Mouse (Mus musculus): ENCODE data around the gene Ciao2b.
"Not testable (repeated sequence)": the region's sequence is repeated elsewhere in the genome, so short reads cannot be mapped to it uniquely, and the experiment has no call there.

Ciao2b gene

GRCm38 (mm10) chr8:104641426-104642323, at the start of gene Ciao2b:
Gene Ciao2b, minus strand, starts transcription at chr8:104641965.
- peak; percentile 76 for DNase-seq (ENCODE audit: low spot score)

GRCm38 (mm10) chr8:104688433-104688832, 46.7 kb upstream of the Ciao2b start:
- no peak for DNase-seq (ENCODE audit: low spot score)

- no peak for DNase-seq (ENCODE audit: low spot score)
These were observed 13.8 kb upstream of the Ciao2b start for GRCm38 (mm10) chr8:104655614-104656013.

- DNase-seq (ENCODE audit: low spot score), result no peak
These were observed 13.2 kb upstream of the Ciao2b start for GRCm38 (mm10) chr8:104654984-104655383.

GRCm38 (mm10) chr8:104644187-104644586, 2.4 kb upstream of the Ciao2b start:
- not testable (repeated sequence) for DNase-seq (ENCODE audit: low spot score)

GRCm38 (mm10) chr8:104642324-104642654, 524 bp upstream of the Ciao2b start:
- DNase-seq (ENCODE audit: low spot score), result no peak

GRCm38 (mm10) chr8:104640831-104641370, 864 bp downstream of the Ciao2b start:
- no peak for DNase-seq (ENCODE audit: low spot score)

GRCm38 (mm10) chr8:104640241-104640640, 1.5 kb downstream of the Ciao2b start:
- no peak for DNase-seq (ENCODE audit: low spot score)

- DNase-seq (ENCODE audit: low spot score), result no peak
These were observed 3.8 kb downstream of the Ciao2b start for GRCm38 (mm10) chr8:104638010-104638409.

GRCm38 (mm10) chr8:104635004-104635710, 6.6 kb downstream of the Ciao2b start:
- DNase-seq (ENCODE audit: low spot score), result no peak

- no peak for DNase-seq (ENCODE audit: low spot score)
These were observed 8.5 kb downstream of the Ciao2b start for GRCm38 (mm10) chr8:104633156-104633744.

- DNase-seq (ENCODE audit: low spot score), result no peak
These were observed 9.3 kb downstream of the Ciao2b start for GRCm38 (mm10) chr8:104632486-104632885.

GRCm38 (mm10) chr8:104631975-104632374, 9.8 kb downstream of the Ciao2b start:
- DNase-seq (ENCODE audit: low spot score), result no peak

GRCm38 (mm10) chr8:104630981-104631663, 10.6 kb downstream of the Ciao2b start, which contains the start of gene Rrad:
Gene Rrad, minus strand, starts transcription at chr8:104631327.
- peak; percentile 44 for DNase-seq (ENCODE audit: low spot score)

GRCm38 (mm10) chr8:104630574-104630973, 11.2 kb downstream of the Ciao2b start:
- DNase-seq (ENCODE audit: low spot score), result no peak

- DNase-seq (ENCODE audit: low spot score), result no peak
These were observed 11.7 kb downstream of the Ciao2b start for GRCm38 (mm10) chr8:104630111-104630479.

GRCm38 (mm10) chr8:104629306-104630110, 12.3 kb downstream of the Ciao2b start:
- DNase-seq (ENCODE audit: low spot score), result no peak

GRCm38 (mm10) chr8:104628402-104628801, 13.4 kb downstream of the Ciao2b start:
- no peak for DNase-seq (ENCODE audit: low spot score)

GRCm38 (mm10) chr8:104627065-104627740, 14.6 kb downstream of the Ciao2b start:
- no peak for DNase-seq (ENCODE audit: low spot score)

GRCm38 (mm10) chr8:104624161-104624560, 17.6 kb downstream of the Ciao2b start, which contains the start of gene Cdh16:
Gene Cdh16, minus strand, starts transcription at chr8:104624396.
- no peak for DNase-seq (ENCODE audit: low spot score)
